Mouse (Mus musculus): Measurements from ENCODE around the gene Zbtb46.

DNA sequence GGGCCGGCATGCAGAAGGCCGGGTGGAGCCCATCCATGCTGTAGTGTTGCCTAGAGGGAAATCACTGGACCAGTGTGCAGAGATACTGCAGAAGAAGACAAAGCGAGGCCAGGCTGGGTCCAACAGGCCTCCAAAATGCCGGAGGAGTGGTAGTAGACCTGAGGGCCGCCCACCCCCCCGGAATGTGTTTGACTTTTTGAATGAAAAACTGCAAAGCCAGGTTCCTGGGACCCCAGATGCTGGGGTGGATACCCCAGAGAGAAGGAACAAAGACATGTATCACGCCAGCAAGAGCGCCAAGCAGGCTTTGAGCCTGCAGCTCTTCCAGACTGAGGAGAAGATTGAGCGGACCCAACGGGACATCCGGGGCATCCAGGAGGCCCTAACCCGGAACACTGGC lies 79.4 kb downstream of the Zbtb46 start, which contains the start of gene Lime1:
- no peak for TF ChIP-seq POLR2A (IDR thresholded peaks at IDR 0.05; ENCODE audit: control insufficient read depth, extremely low read depth, insufficient read depth, low read length, poor library complexity)
- no peak for TF ChIP-seq CTCF (IDR thresholded peaks at IDR 0.05; ENCODE audit: borderline replicate concordance, control insufficient read depth, extremely low read depth, insufficient read depth, low read length, poor library complexity)

Measured in thymus, adult 2 months (tissue).